Mouse (Mus musculus): ENCODE data around the gene Nmt1. TPM values are rescaled to one million over a fixed set of nuclear protein-coding genes. Genes with fewer than 3 reads are reported as not detected.

Gene Nmt1
- total and polyA plus RNA-seq, 3 experiments = 29.8 to 147 (median 70.5) TPM

DNA sequence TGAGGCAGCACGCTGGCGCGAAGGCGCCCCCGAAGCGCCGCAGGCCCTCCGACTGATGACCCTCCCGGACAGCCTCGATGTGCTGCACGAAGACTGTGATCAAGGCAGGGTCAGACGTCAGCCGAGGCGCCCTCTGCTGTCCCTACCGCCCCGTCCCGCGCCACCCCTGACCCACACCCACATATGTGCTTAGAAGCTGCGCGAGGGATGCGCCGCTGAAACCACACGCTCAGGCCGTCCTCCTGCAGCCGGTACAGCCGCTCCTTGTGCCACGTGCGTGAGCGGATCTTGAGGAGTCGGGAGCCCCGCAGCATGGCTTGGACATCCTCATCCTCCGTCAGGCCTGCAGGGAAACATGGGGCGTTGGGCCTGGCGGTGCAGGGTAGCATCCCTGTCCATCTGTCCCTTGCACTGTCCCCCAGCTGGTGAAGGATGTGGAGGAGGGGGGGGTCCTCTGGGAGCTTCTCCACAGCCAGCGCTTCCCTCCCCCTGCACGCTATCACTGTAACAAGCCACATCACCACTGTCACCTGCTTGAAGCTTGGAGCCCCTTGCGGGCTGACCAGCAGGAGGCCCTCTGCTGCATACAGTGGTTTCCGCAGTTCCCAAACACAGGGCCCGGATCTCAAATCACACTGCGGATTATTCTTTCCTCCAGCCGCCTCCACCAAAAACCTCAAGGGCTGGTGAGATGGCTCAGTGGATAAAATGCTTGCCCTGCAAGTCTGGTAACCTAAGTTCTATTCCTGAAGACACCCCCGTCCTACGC, 52.5 kb downstream of the Nmt1 start:
- no peaks in the 10 kb centered on the region for H3K9me3 ChIP-seq (replicated peaks; ENCODE audit: insufficient read depth, low read length)
- H3K4me1 ChIP-seq (ENCODE audit: control insufficient read depth in 1 of 2, insufficient read depth in 2 of 2, low read length in 2 of 2) = no peaks in the 10 kb centered on the region
- H3K27ac ChIP-seq (ENCODE audit: control insufficient read depth, low read depth, low read length) = no peak overlapping the region
- H3K9ac ChIP-seq (ENCODE audit: control insufficient read depth, low read depth, low read length, poor library complexity, severe bottlenecking) = no peak overlapping the region
- TF ChIP-seq GATA1 (IDR thresholded peaks at IDR 0.05; ENCODE audit: low read depth, low read length) (no peak), CTCF (IDR thresholded peaks at IDR 0.05 in 2 of 3, conservative IDR thresholded peaks at IDR 0.05 in 1 of 3; ENCODE audit: control insufficient read depth in 1 of 3, insufficient read depth in 1 of 3, low read depth in 2 of 3, low read length in 3 of 3, poor library complexity in 1 of 3, severe bottlenecking in 1 of 3) (peak in 2 of 3 experiments; percentile 7 to 36; a peak in 3 of 6 replicates), POLR2A (IDR thresholded peaks at IDR 0.05; ENCODE audit: control insufficient read depth in 1 of 2, insufficient read depth in 1 of 2, low read depth in 1 of 2, low read length in 2 of 2, poor library complexity in 1 of 2) (no peak), SMC3 (IDR thresholded peaks at IDR 0.05; ENCODE audit: low read depth, low read length) (peak; percentile 16; the same call in 1 of the 2 replicates), MEF2A (IDR thresholded peaks at IDR 0.05; ENCODE audit: extremely low read depth, insufficient replicate concordance, low read depth, low read length, poor library complexity, severe bottlenecking) (no peak)
- H3K27me3 ChIP-seq (ENCODE audit: control insufficient read depth in 1 of 2, insufficient read depth in 2 of 2, low read length in 2 of 2) = no peaks in the 10 kb centered on the region
- no peak for DNase-seq (ENCODE audit: low read depth, low spot score)
- no peak overlapping the region for H3K4me3 ChIP-seq (ENCODE audit: control insufficient read depth in 1 of 2, insufficient read depth in 1 of 2, low read depth in 2 of 2, low read length in 2 of 2)
- H3K79me2 ChIP-seq (ENCODE audit: control insufficient read depth, insufficient read depth, low read length, poor library complexity) = no peaks in the 10 kb centered on the region
- no peaks in the 10 kb centered on the region for H3K36me3 ChIP-seq (ENCODE audit: control insufficient read depth in 1 of 2, insufficient read depth in 2 of 2, low read length in 2 of 2)

GRCm38 (mm10) chr11:103081631-103082030, 53.6 kb downstream of the Nmt1 start:
- Histone ChIP-seq H3K4me1 (ENCODE audit: control insufficient read depth in 1 of 2, insufficient read depth in 2 of 2, low read length in 2 of 2) (no peaks in the 10 kb centered on the region), H3K79me2 (ENCODE audit: control insufficient read depth, insufficient read depth, low read length, poor library complexity) (no peaks in the 10 kb centered on the region), H3K4me3 (ENCODE audit: control insufficient read depth in 1 of 2, insufficient read depth in 1 of 2, low read depth in 2 of 2, low read length in 2 of 2) (no peak overlapping the region), H3K9me3 (replicated peaks; ENCODE audit: insufficient read depth, low read length) (no peaks in the 10 kb centered on the region), H3K9ac (ENCODE audit: control insufficient read depth, low read depth, low read length, poor library complexity, severe bottlenecking) (no peak overlapping the region), H3K27ac (ENCODE audit: control insufficient read depth, low read depth, low read length) (no peak overlapping the region), H3K27me3 (ENCODE audit: control insufficient read depth in 1 of 2, insufficient read depth in 2 of 2, low read length in 2 of 2) (no peaks in the 10 kb centered on the region), H3K36me3 (ENCODE audit: control insufficient read depth in 1 of 2, insufficient read depth in 2 of 2, low read length in 2 of 2) (no peaks in the 10 kb centered on the region)
- TF ChIP-seq MXI1 (IDR thresholded peaks at IDR 0.05; ENCODE audit: low read depth, low read length) = no peak
- no peak for TF ChIP-seq SMC3 (IDR thresholded peaks at IDR 0.05; ENCODE audit: low read depth, low read length)
- no peak for TF ChIP-seq CTCF (IDR thresholded peaks at IDR 0.05 in 2 of 3, conservative IDR thresholded peaks at IDR 0.05 in 1 of 3; ENCODE audit: control insufficient read depth in 1 of 3, insufficient read depth in 1 of 3, low read depth in 2 of 3, low read length in 3 of 3, poor library complexity in 1 of 3, severe bottlenecking in 1 of 3)
- TF ChIP-seq BHLHE40 (IDR thresholded peaks at IDR 0.05; ENCODE audit: borderline replicate concordance, low read depth, low read length) = no peak
- no peak for TF ChIP-seq POLR2AphosphoS5 (IDR thresholded peaks at IDR 0.05; ENCODE audit: borderline replicate concordance, low read depth, low read length)
- TF ChIP-seq POLR2A (IDR thresholded peaks at IDR 0.05; ENCODE audit: control insufficient read depth in 1 of 2, insufficient read depth in 1 of 2, low read depth in 1 of 2, low read length in 2 of 2, poor library complexity in 1 of 2) = no peak
- TF ChIP-seq TBP (IDR thresholded peaks at IDR 0.05; ENCODE audit: low read depth, low read length) = no peak
- TF ChIP-seq CHD1 (IDR thresholded peaks at IDR 0.05; ENCODE audit: low read depth, low read length) = no peak
- no peak for DNase-seq (ENCODE audit: low read depth, low spot score)

DNA sequence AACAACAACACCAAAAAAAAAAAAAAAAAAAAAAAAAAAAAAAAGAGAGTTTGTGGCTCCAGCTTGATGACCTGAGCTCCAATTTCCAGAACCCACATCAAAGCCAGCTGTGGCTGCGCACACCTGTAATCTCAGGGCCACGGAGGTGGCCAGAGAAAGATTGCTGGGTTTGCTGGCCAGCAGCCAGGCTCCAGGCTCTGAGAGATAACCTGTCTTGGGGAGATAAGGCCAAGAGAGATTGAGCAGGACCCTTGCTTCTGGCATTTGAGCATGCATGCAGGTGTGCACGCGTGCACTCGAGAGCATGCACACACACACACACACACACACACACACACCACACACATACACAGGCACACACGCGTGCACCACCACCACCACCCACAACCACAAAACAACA, 65.3 kb downstream of the Nmt1 start:
- Histone ChIP-seq H3K36me3 (ENCODE audit: control insufficient read depth in 1 of 2, insufficient read depth in 2 of 2, low read length in 2 of 2) (no peaks in the 10 kb centered on the region), H3K9ac (ENCODE audit: control insufficient read depth, low read depth, low read length, poor library complexity, severe bottlenecking) (no peak overlapping the region), H3K27ac (ENCODE audit: control insufficient read depth, low read depth, low read length) (no peak overlapping the region), H3K9me3 (replicated peaks; ENCODE audit: insufficient read depth, low read length) (no peaks in the 10 kb centered on the region), H3K79me2 (ENCODE audit: control insufficient read depth, insufficient read depth, low read length, poor library complexity) (no peaks in the 10 kb centered on the region), H3K27me3 (ENCODE audit: control insufficient read depth in 1 of 2, insufficient read depth in 2 of 2, low read length in 2 of 2) (no peaks in the 10 kb centered on the region), H3K4me1 (ENCODE audit: control insufficient read depth in 1 of 2, insufficient read depth in 2 of 2, low read length in 2 of 2) (peaks cover 0 to 5% of the 10 kb centered on the region in 2 experiments; a peak in 1 of 4 replicates), H3K4me3 (ENCODE audit: control insufficient read depth in 1 of 2, insufficient read depth in 1 of 2, low read depth in 2 of 2, low read length in 2 of 2) (no peak overlapping the region)
- peak; percentile 40 for DNase-seq (ENCODE audit: low read depth, low spot score)
- no peak for TF ChIP-seq POLR2AphosphoS2 (IDR thresholded peaks at IDR 0.05; ENCODE audit: low read length)
- peak; percentile 85 for TF ChIP-seq GATA1 (IDR thresholded peaks at IDR 0.05; ENCODE audit: low read depth, low read length)
- TF ChIP-seq MEF2A (IDR thresholded peaks at IDR 0.05; ENCODE audit: extremely low read depth, insufficient replicate concordance, low read depth, low read length, poor library complexity, severe bottlenecking) = no peak
- peak; percentile 91 for TF ChIP-seq TCF12 (IDR thresholded peaks at IDR 0.05; ENCODE audit: low read depth, low read length)
- peak; percentile 97 for TF ChIP-seq RCOR1 (IDR thresholded peaks at IDR 0.05; ENCODE audit: low read depth, low read length)
- no peak for TF ChIP-seq SMC3 (IDR thresholded peaks at IDR 0.05; ENCODE audit: low read depth, low read length)
- TF ChIP-seq EP300 (IDR thresholded peaks at IDR 0.05; ENCODE audit: low read depth in 1 of 2, low read length in 2 of 2) = peak; percentile 57 to 78
- peak; percentile 46; the same call in 1 of the 2 replicates for TF ChIP-seq TAL1 (IDR thresholded peaks at IDR 0.05; ENCODE audit: low read length)
- no peak for TF ChIP-seq KAT2A (conservative IDR thresholded peaks at IDR 0.05; ENCODE audit: low read depth, low read length)
- no peak for TF ChIP-seq UBTF (IDR thresholded peaks at IDR 0.05; ENCODE audit: borderline replicate concordance, insufficient read depth, low read depth, low read length)
- TF ChIP-seq CHD1 (IDR thresholded peaks at IDR 0.05; ENCODE audit: low read depth, low read length) = no peak
- no peak for TF ChIP-seq ZMIZ1 (IDR thresholded peaks at IDR 0.05; ENCODE audit: low read depth, low read length)
- TF ChIP-seq ETS1 (IDR thresholded peaks at IDR 0.05; ENCODE audit: low read depth, low read length) = peak; percentile 52; the same call in 1 of the 2 replicates
- TF ChIP-seq CTCF (IDR thresholded peaks at IDR 0.05 in 2 of 3, conservative IDR thresholded peaks at IDR 0.05 in 1 of 3; ENCODE audit: control insufficient read depth in 1 of 3, insufficient read depth in 1 of 3, low read depth in 2 of 3, low read length in 3 of 3, poor library complexity in 1 of 3, severe bottlenecking in 1 of 3) = no peak
- peak; percentile 12; the same call in 1 of the 2 replicates for TF ChIP-seq BHLHE40 (IDR thresholded peaks at IDR 0.05; ENCODE audit: borderline replicate concordance, low read depth, low read length)

All from MEL (cell line).